Comparison of ENCODE assay signal across 26 mouse cellular contexts in genomic region chr19:25297269-25297668, GRCm38 (mm10).
A peak's percentile ranks its signal among the peaks of the same experiment; 100 is the strongest.
DNase-seq lines count a peak whose midpoint lies in the region; ATAC-seq lines count a peak whose summit lies in the region.
"Had no signal": no experiment of that assay in that cellular context is flagged by ENCODE, and none has a peak within 500 bp of the region (broad histone marks: within the 10 kb centered on the region; RNA-seq: fewer than 3 reads in every experiment).

No protein-coding gene starts in this region.

- ATAC-seq in lung, embryonic 16.5 days (ENCODE audit: low read depth), result peak; percentile 38; the same call in 1 of the 2 replicates
- peak; percentile 67 for ATAC-seq in intestine, embryonic 16.5 days
- no peak for ATAC-seq in forebrain, embryonic 15.5 days (replicated peaks)
- ATAC-seq: forebrain, embryonic 16.5 days; inflammation-experienced regulatory T-cells, adult 6 months; midbrain, embryonic 15.5 days had no signal

- no peaks in the 10 kb centered on the region for H3K27me3 ChIP-seq in lung, embryonic 16.5 days (ENCODE audit: control insufficient read depth, insufficient read depth, low read depth, low read length)
- no peaks in the 10 kb centered on the region for H3K27me3 ChIP-seq in intestine, embryonic 16.5 days (replicated peaks; ENCODE audit: control insufficient read depth, insufficient read depth, low read length)
- no peaks in the 10 kb centered on the region for H3K27me3 ChIP-seq in forebrain, embryonic 15.5 days
- H3K27me3 ChIP-seq: embryonic facial prominence, embryonic 13.5 days; heart, embryonic 15.5 days; liver, embryonic 15.5 days; midbrain, embryonic 15.5 days; stomach, embryonic 15.5 days had no signal

- WGBS in lung, embryonic 16.5 days, result 48% methylated on average over 5 of the region's 5 CpGs
- WGBS in intestine, embryonic 16.5 days, result 46% methylated on average over 5 of the region's 5 CpGs
- 72% methylated on average over 5 of the region's 5 CpGs for WGBS in forebrain, embryonic 15.5 days

- DNase-seq in heart, adult 11 months, result peak; percentile 13
- DNase-seq in heart, postnatal 14 days, result no peak
- DNase-seq in lung, postnatal 4 days, result no peak
- DNase-seq in kidney, postnatal 36 days, result peak; percentile 54 to 70
- DNase-seq: adrenal gland, postnatal 14 days; cerebellum, adult 2 months; cerebellum, postnatal 25 days; gastrocnemius, postnatal 36 days; heart, postnatal 4 days; liver; thymus, adult 2 months; thymus, postnatal 4 days had no signal

- H3K4me3 ChIP-seq in lung, embryonic 16.5 days (ENCODE audit: low read length), result no peak overlapping the region
- H3K4me3 ChIP-seq in intestine, embryonic 16.5 days (ENCODE audit: low read length), result no peak overlapping the region
- no peak overlapping the region for H3K4me3 ChIP-seq in forebrain, embryonic 15.5 days
- H3K4me3 ChIP-seq: embryonic facial prominence, embryonic 13.5 days; heart, embryonic 15.5 days; limb, embryonic 10.5 days; liver, embryonic 15.5 days; midbrain, embryonic 15.5 days; myocyte; stomach, embryonic 15.5 days had no signal

- H3K36me3 ChIP-seq in lung, embryonic 16.5 days (ENCODE audit: control insufficient read depth, insufficient read depth, low read length), result no peaks in the 10 kb centered on the region
- H3K36me3 ChIP-seq in intestine, embryonic 16.5 days (ENCODE audit: control insufficient read depth, insufficient read depth, low read length), result no peaks in the 10 kb centered on the region
- no peaks in the 10 kb centered on the region for H3K36me3 ChIP-seq in forebrain, embryonic 15.5 days
- H3K36me3 ChIP-seq: embryonic facial prominence, embryonic 13.5 days; heart, embryonic 15.5 days; limb, embryonic 10.5 days; liver, embryonic 15.5 days; midbrain, embryonic 15.5 days; stomach, embryonic 15.5 days had no signal

- no peak overlapping the region for H3K4me2 ChIP-seq in lung, embryonic 16.5 days (ENCODE audit: low read depth, low read length)
- no peak overlapping the region for H3K4me2 ChIP-seq in intestine, embryonic 16.5 days (ENCODE audit: low read depth, low read length)
- no peak overlapping the region for H3K4me2 ChIP-seq in forebrain, embryonic 15.5 days (replicated peaks)
- H3K4me2 ChIP-seq: embryonic facial prominence, embryonic 13.5 days; heart, embryonic 15.5 days; hindbrain, embryonic 14.5 days; liver, embryonic 15.5 days; midbrain, embryonic 15.5 days; stomach, embryonic 15.5 days had no signal

- H3K9ac ChIP-seq in lung, embryonic 16.5 days (ENCODE audit: low read length), result no peak overlapping the region
- no peak overlapping the region for H3K9ac ChIP-seq in intestine, embryonic 16.5 days (ENCODE audit: low read depth, low read length)
- H3K9ac ChIP-seq in forebrain, embryonic 15.5 days (replicated peaks), result no peak overlapping the region
- H3K9ac ChIP-seq: embryonic facial prominence, embryonic 13.5 days; heart, embryonic 15.5 days; hindbrain, embryonic 14.5 days; liver, embryonic 15.5 days; midbrain, embryonic 15.5 days; stomach, embryonic 15.5 days had no signal

- intact Hi-C loops in heart, postnatal 14 days (cut with DNase I), result no loop called here

- H3K9me3 ChIP-seq in lung, embryonic 16.5 days (ENCODE audit: control insufficient read depth, low read length), result no peaks in the 10 kb centered on the region
- no peaks in the 10 kb centered on the region for H3K9me3 ChIP-seq in intestine, embryonic 16.5 days (ENCODE audit: control insufficient read depth, low read length)
- no peaks in the 10 kb centered on the region for H3K9me3 ChIP-seq in forebrain, embryonic 15.5 days
- H3K9me3 ChIP-seq: embryonic facial prominence, embryonic 13.5 days; heart, embryonic 15.5 days; limb, embryonic 10.5 days; liver, embryonic 15.5 days; midbrain, embryonic 15.5 days; stomach, embryonic 15.5 days had no signal

- H3K27ac ChIP-seq in lung, embryonic 16.5 days (ENCODE audit: low read length), result no peak overlapping the region
- H3K27ac ChIP-seq in intestine, embryonic 16.5 days (ENCODE audit: low read length), result no peak overlapping the region
- no peak overlapping the region for H3K27ac ChIP-seq in forebrain, embryonic 15.5 days (replicated peaks)
- H3K27ac ChIP-seq: embryonic facial prominence, embryonic 13.5 days; heart, embryonic 15.5 days; hindbrain, embryonic 14.5 days; liver, embryonic 15.5 days; macrophage; midbrain, embryonic 15.5 days; stomach, embryonic 15.5 days had no signal

- H3K4me1 ChIP-seq in lung, embryonic 16.5 days (replicated peaks; ENCODE audit: control insufficient read depth, insufficient read depth, low read length), result no peaks in the 10 kb centered on the region
- no peaks in the 10 kb centered on the region for H3K4me1 ChIP-seq in intestine, embryonic 16.5 days (ENCODE audit: control insufficient read depth, insufficient read depth, low read length)
- no peaks in the 10 kb centered on the region for H3K4me1 ChIP-seq in forebrain, embryonic 15.5 days
- H3K4me1 ChIP-seq: embryonic facial prominence, embryonic 13.5 days; liver, embryonic 15.5 days; midbrain, embryonic 15.5 days; stomach, embryonic 15.5 days had no signal

Comparison
In these comparisons a context has a peak if more than half of its experiments do, and no peak if none do; other contexts are left out.
1. DNase-seq: peak in heart, adult 11 months (single experiment) and kidney, postnatal 36 days (2 of 2); none in heart, postnatal 14 days (0 of 2) and lung, postnatal 4 days (0 of 2).